Mouse (Mus musculus): ENCODE measurements around the gene Map3k20. TPM values are rescaled to one million over a fixed set of nuclear protein-coding genes. Genes with fewer than 3 reads are reported as not detected.

The Map3k20 gene
- total RNA-seq, 4 experiments from 2014 or later, result 11.2 to 17.0 (median 13.7) TPM

- DNase-seq (ENCODE audit: low spot score in 2 of 2), result no peak
Measured at GRCm38 (mm10) chr2:72376946-72377345, 91.5 kb downstream of the Map3k20 start.

DNA sequence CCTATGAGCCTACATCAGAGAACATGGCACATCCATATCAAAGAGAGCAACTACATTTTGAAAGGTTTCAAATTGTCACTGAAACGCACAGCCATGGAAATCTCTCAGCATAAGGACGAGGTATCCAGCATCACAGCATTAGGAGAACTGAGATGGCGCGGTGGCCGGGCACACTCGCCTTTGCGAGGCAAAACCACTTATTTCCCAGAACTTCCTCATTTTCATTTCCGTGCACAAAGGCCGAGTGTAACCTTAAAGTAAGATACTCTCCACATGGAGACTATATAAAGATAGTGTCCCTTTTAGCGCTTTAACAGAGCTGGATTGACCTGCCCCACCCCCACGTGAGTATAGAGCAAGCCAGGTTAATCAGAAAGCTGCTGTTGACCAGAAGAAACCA is 94.0 kb downstream of the Map3k20 start:
- DNase-seq (ENCODE audit: low spot score in 2 of 2), result no peak

- no peak for DNase-seq (ENCODE audit: low spot score in 2 of 2)
Measured at GRCm38 (mm10) chr2:72382662-72383061, 97.2 kb downstream of the Map3k20 start.

- DNase-seq (ENCODE audit: low spot score in 2 of 2), result no peak
Measured at GRCm38 (mm10) chr2:72383321-72383720, 97.9 kb downstream of the Map3k20 start.

DNA sequence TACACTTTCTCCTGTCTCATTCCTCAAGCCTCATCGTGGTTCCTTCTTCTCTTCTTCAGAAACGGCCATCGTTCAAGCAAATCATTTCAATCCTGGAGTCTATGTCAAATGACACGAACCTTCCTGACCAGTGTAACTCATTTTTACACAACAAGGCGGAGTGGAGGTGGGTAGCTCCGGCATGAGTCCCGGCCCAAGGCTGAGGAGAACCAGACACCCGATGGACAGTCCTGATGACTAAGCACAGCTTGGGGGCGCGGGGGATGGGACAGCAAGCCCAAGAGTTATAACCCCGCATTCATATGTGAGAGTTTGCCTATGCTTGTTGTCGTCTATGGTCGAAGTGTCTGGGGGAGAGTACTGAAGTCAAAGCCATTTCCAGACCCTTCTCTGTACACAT is 104.0 kb downstream of the Map3k20 start:
- DNase-seq (ENCODE audit: low spot score in 2 of 2), result no peak

- DNase-seq (ENCODE audit: low spot score in 2 of 2), result peak; percentile 68 to 86
Measured at GRCm38 (mm10) chr2:72389942-72390341, 104.5 kb downstream of the Map3k20 start.

GRCm38 (mm10) chr2:72390474-72390873 is 105.0 kb downstream of the Map3k20 start:
- DNase-seq (ENCODE audit: low spot score in 2 of 2), result no peak

DNA sequence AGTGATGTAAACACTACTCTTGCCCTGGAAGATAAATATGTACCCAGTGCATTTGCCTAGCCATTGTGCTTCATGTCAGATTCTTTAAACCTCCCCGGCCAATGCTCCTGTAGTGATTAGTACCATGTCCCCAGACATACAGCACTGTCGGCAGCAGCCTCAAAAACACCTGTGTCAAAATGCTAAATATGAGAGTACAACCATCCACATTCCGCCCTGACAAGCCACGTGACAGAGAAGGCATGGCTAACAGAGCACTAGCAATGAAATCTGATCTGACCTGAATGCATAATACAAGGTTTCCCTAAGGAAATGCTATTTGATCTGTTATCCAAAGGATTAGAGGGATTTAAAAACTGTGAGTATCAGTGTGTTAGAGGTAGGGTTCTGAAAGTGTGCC is 105.6 kb downstream of the Map3k20 start:
- DNase-seq (ENCODE audit: low spot score in 2 of 2), result no peak

DNA sequence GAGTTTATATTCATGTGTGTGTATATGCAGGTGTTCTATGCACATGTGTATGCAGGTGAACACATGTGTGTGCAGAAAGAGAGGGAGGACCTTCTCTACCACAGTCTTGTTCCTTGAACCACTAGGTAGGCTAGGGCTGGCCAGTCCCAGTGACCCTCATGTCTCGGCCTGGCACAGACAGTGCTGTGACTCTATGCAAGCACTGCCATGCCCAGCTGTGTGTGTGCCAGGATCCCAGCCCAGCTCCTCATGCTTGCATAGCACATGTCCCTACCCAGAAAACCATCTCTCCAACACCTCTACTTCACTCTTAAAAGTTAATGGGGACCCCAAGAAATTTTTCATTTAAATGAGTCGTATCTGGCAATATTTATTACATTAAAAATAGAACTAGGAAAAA is 106.3 kb downstream of the Map3k20 start:
- no peak for DNase-seq (ENCODE audit: low spot score in 2 of 2)

DNA sequence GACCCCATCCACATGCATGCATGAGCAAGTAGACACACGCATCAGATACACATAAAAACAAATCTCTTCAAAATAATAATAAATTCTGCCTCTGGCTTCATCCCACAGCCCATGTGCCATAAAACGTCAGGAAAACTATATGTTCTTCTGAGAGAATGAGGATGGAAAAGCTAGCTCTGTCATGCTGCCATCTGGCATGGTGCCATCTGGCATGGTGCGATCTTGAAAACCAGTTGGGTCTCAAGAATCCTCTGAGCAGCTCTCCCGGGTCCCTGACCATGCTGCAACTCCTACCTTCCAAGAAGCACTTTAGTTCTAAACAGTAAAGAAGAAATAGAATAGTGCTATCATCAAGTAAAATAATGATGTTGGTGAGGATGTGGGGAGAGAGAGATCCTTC is 106.9 kb downstream of the Map3k20 start:
- DNase-seq (ENCODE audit: low spot score in 2 of 2), result no peak

DNA sequence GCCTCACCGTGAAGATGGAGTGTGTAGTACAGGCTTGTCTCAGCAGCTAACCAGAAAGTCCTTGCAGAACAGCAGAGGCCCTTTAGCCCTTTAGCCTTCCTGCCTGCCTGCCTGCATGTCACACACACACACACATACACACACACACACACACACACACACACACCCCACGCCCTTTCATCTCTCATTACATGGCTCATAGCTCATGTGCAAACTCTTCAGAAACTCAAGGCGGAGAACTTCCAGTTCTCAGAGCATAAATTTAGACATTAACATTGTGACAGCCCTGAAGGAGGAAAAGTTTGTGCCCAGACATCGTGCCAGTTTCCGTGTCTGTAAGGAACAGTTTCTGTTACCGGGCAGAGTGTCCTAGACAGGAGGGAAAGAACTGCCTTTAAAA is 111.5 kb downstream of the Map3k20 start:
- DNase-seq (ENCODE audit: low spot score in 2 of 2), result no peak

- DNase-seq (ENCODE audit: low spot score in 2 of 2), result no peak
Measured at GRCm38 (mm10) chr2:72398227-72398626, 112.8 kb downstream of the Map3k20 start.

DNA sequence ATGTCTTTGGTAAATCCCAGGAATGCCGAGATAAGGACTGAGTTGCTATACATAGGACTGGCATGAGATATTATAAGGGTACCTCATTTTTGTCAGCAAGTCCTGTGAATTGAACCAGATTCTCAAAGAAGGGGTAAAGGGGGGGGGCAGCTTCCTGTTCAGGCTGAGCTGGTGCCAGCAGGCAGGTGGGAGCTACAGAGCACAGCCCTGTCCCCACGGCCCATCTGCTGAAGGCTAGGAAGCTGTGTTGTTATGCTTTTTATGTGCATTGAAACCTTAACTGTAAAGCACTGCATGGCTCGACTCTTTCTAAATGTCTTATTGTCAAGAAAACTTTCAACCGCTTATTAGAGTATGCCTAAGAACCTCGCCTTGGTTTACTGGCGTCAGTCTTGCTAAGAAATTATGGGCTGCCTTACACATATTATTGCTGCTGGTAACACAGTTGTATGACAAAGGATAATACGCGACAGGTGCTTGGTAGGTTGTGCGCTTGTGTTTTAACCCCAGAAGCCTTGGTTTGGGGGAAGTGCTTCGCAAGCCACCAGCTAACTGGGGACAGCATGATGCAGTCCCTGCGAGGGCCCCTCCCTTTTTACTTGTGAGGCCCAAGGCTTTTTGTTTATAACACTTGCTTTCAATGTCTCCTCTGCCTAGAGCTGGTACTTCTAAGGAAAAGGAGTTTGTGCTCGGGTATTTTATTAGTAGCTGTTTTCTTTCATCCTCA is 114.2 kb downstream of the Map3k20 start:
- no peak for DNase-seq (ENCODE audit: low spot score in 2 of 2)

DNA sequence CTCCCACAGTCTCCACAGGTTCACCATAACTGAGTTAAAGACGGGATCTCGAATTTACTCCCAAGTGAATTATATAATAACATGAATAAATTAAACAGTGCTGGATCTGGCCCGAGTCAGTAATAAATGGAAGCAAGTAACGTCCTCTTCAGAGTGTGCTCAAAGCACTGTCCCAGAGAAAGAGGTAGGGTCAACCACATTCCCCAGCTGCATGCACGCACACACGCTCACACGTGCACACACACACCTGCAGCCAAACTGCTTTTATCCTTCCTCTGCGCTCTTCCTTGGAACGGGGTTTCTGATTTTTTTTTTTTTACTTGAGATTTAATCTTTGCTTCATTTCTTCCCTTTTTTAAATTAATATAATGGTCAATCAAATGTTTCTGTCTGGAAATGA is 115.9 kb downstream of the Map3k20 start:
- DNase-seq (ENCODE audit: low spot score in 2 of 2), result no peak

DNA sequence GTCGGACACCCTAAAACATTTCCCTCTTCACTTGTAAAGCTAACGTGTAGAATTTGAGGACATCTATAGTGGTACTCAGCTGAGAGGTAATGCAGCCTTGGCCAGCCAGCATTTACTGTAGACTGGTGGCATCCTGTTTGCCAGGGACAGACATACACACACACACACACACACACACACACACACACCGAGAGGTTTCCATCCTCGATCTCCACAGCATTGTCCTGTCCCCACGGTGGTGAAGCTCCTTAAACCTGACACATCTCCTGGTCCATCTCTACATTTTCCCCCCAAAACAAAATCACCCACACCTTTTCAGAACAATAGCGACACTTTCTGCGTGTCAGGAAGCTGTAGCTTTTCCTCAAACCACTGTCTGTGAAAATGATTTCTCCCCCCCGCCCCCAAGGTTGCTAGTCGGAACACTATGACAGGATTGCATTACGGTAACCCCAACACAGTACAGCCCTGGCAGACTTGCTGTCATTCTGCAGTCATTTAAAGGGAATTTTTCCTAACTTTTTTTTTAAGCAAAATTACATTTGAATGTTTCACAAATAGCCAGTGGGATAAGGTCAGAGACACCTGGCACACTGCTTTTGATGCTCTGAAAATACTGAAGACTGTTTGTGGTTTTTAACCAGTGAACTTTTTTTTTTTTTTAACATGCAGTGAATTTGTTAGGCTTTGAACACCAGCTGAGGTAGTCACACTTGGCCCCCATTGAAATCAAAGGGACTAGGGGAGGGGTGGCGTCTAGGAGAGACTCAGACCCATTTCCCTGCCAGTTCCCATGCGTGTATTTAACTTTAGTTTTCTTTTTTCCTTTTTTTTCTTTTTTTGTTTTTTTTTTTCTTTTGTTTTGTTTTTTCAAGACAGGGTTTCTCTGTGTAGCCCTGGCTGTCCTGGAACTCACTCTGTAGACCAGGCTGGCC is 120.5 kb downstream of the Map3k20 start:
- no peak for DNase-seq (ENCODE audit: low spot score in 2 of 2)

GRCm38 (mm10) chr2:72406701-72407100 is 121.3 kb downstream of the Map3k20 start:
- DNase-seq (ENCODE audit: low spot score in 2 of 2), result no peak

DNA sequence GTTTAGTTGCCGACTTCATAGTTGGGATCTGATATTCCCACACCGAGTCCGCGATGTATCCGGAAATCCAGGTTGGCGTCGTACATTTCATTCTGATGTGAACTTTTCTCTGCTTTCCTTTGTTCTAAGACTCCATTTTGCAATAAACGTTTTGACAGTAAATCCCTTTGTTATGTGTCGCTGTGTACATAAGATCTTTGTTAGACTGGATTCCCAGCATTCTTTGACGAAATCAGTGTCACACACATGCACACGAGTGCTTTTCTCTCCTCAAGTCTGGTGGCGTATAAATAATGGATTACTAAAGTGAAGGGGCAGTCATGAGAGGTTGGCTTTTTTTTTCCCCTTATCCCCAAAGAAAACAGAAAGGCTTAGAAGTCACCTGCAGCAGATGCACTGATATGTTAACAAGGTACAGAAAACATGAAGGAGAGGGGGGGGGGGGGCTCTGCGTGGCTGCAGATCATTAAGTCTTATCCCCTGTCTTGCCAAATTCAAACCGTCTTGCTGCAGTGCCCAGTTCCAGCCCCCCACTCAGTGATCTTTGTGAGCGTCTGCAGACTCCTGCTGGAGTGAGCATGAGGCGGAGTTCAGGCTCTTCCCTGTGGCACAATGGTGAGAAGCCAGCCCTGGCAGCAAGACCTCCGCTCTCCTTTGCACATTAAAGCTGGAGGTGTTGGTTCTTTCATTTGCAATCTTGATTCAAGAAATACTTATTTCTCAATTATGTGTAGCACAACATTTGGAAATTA is 122.1 kb downstream of the Map3k20 start:
- DNase-seq (ENCODE audit: low spot score in 2 of 2), result no peak

GRCm38 (mm10) chr2:72409968-72410367 is 124.5 kb downstream of the Map3k20 start:
- DNase-seq (ENCODE audit: low spot score in 2 of 2), result peak in 1 of 2 experiments; percentile 29

- DNase-seq (ENCODE audit: low spot score in 2 of 2), result no peak
Measured at GRCm38 (mm10) chr2:72412266-72412665, 126.8 kb downstream of the Map3k20 start.

GRCm38 (mm10) chr2:72415416-72415815 is 130.0 kb downstream of the Map3k20 start:
- DNase-seq (ENCODE audit: low spot score in 2 of 2), result no peak

Measured in layer of hippocampus, adult 8-10 months (tissue).